Mouse (Mus musculus): ENCODE measurements at regions not wholly inside any gene's neighbourhood (a gene's known extent, or its start where the extent isn't known, plus 50 kb on each side); places are given as distances from the start of the nearest gene placed in this dataset.

DNA sequence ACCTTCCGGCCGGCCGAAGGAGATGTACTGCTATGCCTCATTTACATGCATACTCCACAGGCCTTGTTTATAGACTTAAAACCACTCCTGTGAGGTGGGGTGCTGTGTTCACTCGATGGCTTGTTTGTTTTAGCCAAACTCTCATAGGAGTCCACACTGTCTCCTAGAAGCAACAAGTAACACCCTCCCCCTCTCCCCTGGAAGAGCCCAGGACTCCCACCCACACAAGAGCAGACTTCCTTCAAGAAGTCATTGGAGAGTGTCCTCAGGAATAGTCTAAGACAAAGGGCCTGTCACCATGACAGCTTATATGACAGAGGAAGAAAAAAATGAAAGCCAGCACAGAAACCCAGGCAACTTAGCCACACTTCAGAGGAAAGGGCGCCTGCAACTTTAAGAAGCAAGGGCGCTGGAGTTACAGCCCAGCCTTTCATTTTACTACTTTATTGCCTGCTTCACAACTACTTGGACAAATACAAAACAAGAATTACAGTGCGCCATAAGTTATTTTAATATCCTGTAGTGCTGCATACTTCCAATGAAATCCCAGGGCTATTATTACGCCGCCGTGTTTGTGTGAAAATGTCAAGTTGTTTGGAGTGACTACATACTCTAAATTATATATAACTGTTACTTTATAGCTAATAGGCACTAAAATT is 229.9 kb upstream of the Mgmt start:
- no peak overlapping the region for H3K4me2 ChIP-seq (ENCODE audit: low read depth, low read length)
- ATAC-seq (ENCODE audit: low read depth), result no peak

DNA sequence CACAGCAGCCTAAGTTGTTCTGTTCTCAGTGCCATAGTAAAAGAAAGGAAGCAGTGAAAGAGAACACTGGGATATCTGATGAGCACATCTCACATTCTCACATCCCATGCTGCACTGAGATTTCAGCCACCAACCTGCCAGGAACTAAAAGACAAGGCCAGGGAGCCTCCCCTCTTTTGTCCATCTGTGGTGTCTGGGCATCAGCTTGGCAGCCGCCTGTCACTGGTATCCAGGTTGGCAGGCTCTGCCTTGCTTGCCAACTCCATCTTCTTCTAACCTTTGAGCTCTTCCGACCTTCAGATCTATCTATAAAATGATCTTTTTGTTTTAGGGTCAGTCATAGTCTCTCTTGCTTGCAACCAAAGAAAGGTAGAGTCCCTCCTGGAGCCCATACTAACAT is 228.5 kb upstream of the Mgmt start:
- H3K9ac ChIP-seq (ENCODE audit: low read length), result no peak overlapping the region
- H3K4me2 ChIP-seq (ENCODE audit: low read depth, low read length), result no peak overlapping the region
- 0 out of 2 replicates have a peak, but pooled peaks cover 3% of the 10 kb centered on the region for H3K4me1 ChIP-seq (replicated peaks; ENCODE audit: control insufficient read depth, insufficient read depth, low read length)
- no peak overlapping the region for H3K27ac ChIP-seq (ENCODE audit: low read length)
- H3K27me3 ChIP-seq (ENCODE audit: control insufficient read depth, insufficient read depth, low read depth, low read length), result peaks cover 9% of the 10 kb centered on the region
- peaks cover 2% of the 10 kb centered on the region; the same call in 1 of the 2 replicates for H3K9me3 ChIP-seq (ENCODE audit: control insufficient read depth, low read length)
- WGBS, result 83% methylated on average over 2 of the region's 2 CpGs
- H3K4me3 ChIP-seq (ENCODE audit: low read length), result no peak overlapping the region
- H3K36me3 ChIP-seq (ENCODE audit: control insufficient read depth, insufficient read depth, low read length), result no peaks in the 10 kb centered on the region
- no peak for ATAC-seq (ENCODE audit: low read depth)

More for the DNA sequence above, 229.9 kb upstream of the Mgmt start:
- Histone ChIP-seq H3K36me3 (ENCODE audit: control insufficient read depth, insufficient read depth, low read length) (no peaks in the 10 kb centered on the region), H3K4me3 (ENCODE audit: low read length) (no peak overlapping the region), H3K27me3 (ENCODE audit: control insufficient read depth, insufficient read depth, low read depth, low read length) (peaks cover 9% of the 10 kb centered on the region), H3K4me1 (replicated peaks; ENCODE audit: control insufficient read depth, insufficient read depth, low read length) (0 out of 2 replicates have a peak, but pooled peaks cover 3% of the 10 kb centered on the region), H3K9me3 (ENCODE audit: control insufficient read depth, low read length) (peaks cover 2% of the 10 kb centered on the region; the same call in 1 of the 2 replicates), H3K27ac (ENCODE audit: low read length) (no peak overlapping the region), H3K9ac (ENCODE audit: low read length) (no peak overlapping the region)
- WGBS, result 57% methylated on average over 10 of the region's 10 CpGs

DNA sequence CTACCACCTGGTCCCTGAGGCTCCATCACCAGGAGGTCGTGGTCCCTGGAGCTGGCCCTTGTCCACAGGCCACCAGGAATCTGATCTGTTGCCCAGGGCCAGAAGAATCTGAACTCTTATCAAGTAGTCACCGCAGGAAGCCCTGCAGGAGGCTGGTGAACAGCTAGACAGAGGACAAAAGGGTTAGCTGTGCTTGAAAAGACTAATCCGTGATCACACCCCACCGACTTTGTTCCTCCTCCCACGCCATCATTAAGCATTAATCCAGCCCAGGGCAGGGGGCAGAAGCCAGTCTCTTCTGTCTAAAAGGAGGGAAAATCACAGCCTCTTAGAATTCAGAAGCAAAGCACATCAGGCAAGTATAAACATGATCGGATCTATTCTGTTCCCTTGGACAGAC is 227.7 kb upstream of the Mgmt start:
- H3K4me3 ChIP-seq (ENCODE audit: low read length), result no peak overlapping the region
- ATAC-seq (ENCODE audit: low read depth), result no peak
- no peak overlapping the region for H3K9ac ChIP-seq (ENCODE audit: low read length)
- no peaks in the 10 kb centered on the region for H3K36me3 ChIP-seq (ENCODE audit: control insufficient read depth, insufficient read depth, low read length)
- H3K27ac ChIP-seq (ENCODE audit: low read length), result no peak overlapping the region
- 24% methylated on average over 6 of the region's 6 CpGs for WGBS
- H3K27me3 ChIP-seq (ENCODE audit: control insufficient read depth, insufficient read depth, low read depth, low read length), result peaks cover 9% of the 10 kb centered on the region
- H3K4me1 ChIP-seq (replicated peaks; ENCODE audit: control insufficient read depth, insufficient read depth, low read length), result 0 out of 2 replicates have a peak, but pooled peaks cover 3% of the 10 kb centered on the region
- H3K4me2 ChIP-seq (ENCODE audit: low read depth, low read length), result no peak overlapping the region
- H3K9me3 ChIP-seq (ENCODE audit: control insufficient read depth, low read length), result peaks cover 2% of the 10 kb centered on the region; the same call in 1 of the 2 replicates

DNA sequence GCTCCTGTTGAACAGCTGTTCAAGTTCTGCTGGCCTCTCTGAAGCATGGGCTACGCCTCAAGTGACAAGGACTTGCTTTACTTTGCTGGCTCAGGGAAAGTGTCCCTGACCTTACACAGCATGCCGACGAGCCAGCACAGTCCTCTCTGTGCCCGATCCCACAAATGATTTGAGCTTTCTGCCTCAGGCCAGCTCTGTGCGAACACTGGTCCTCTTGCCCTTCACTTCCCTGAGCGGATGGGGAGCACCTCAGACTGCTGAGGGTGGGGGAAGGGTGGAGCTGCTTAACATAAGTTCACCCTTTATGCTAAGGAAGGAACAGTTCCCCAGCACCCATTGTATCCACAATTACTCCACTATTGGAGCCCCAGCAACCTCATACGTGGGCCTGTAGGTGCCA is 223.7 kb upstream of the Mgmt start:
- Histone ChIP-seq H3K4me3 (ENCODE audit: low read length) (no peak overlapping the region), H3K27me3 (ENCODE audit: control insufficient read depth, insufficient read depth, low read depth, low read length) (peaks cover 11% of the 10 kb centered on the region), H3K4me1 (replicated peaks; ENCODE audit: control insufficient read depth, insufficient read depth, low read length) (no peaks in the 10 kb centered on the region), H3K4me2 (ENCODE audit: low read depth, low read length) (no peak overlapping the region), H3K9ac (ENCODE audit: low read length) (no peak overlapping the region), H3K9me3 (ENCODE audit: control insufficient read depth, low read length) (peaks cover under 1% of the 10 kb centered on the region; the same call in 1 of the 2 replicates), H3K36me3 (ENCODE audit: control insufficient read depth, insufficient read depth, low read length) (no peaks in the 10 kb centered on the region), H3K27ac (ENCODE audit: low read length) (no peak overlapping the region)
- WGBS, result 62% methylated on average over 7 of the region's 7 CpGs
- no peak for ATAC-seq (ENCODE audit: low read depth)

DNA sequence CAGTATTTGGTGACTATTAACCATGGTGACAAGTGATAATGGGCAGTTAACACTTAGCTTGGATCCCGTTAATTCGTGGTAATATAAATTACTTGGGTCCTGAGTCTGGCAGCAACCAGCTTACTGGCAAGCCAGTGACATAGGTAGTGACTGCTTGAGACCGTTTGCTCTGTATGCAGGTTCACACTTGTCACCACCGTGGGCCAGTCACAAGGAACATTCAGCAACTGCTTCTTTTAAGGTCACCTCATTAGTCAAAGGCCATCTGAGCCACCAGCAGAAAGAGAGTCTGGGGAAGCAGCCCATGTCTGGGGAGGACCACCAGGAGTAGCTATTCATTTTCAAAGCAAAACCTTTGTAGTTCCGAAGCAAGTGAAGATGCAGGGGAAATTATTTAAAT is 220.3 kb upstream of the Mgmt start:
- 43% methylated on average over 5 of the region's 5 CpGs for WGBS
- no peaks in the 10 kb centered on the region for H3K36me3 ChIP-seq (ENCODE audit: control insufficient read depth, insufficient read depth, low read length)
- H3K4me3 ChIP-seq (ENCODE audit: low read length), result no peak overlapping the region
- no peak for ATAC-seq (ENCODE audit: low read depth)
- no peak overlapping the region for H3K9ac ChIP-seq (ENCODE audit: low read length)
- no peaks in the 10 kb centered on the region for H3K9me3 ChIP-seq (ENCODE audit: control insufficient read depth, low read length)
- H3K4me2 ChIP-seq (ENCODE audit: low read depth, low read length), result no peak overlapping the region
- H3K27ac ChIP-seq (ENCODE audit: low read length), result no peak overlapping the region
- peaks cover 12% of the 10 kb centered on the region for H3K4me1 ChIP-seq (replicated peaks; ENCODE audit: control insufficient read depth, insufficient read depth, low read length)
- peaks cover 13% of the 10 kb centered on the region for H3K27me3 ChIP-seq (ENCODE audit: control insufficient read depth, insufficient read depth, low read depth, low read length)

DNA sequence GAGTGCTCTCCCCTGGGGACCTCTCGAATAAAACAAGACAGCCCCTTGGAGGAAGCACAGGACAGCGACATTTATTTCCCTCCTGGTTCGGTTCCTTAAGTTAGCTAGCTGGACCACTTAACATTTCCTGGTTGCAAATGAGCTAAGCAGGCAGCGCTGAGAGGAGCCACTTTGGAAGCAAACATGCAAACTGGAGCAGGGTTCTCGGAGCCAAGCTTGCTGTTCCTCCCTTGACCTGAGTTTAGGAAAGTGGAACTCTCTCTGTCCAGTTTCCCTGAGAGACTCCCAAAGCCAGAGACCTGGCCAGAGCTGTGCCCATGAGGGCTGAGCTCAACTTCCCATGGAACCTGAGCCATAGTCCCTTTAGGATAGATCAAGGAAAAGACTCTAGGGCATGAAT is 219.4 kb upstream of the Mgmt start:
- Histone ChIP-seq H3K4me1 (replicated peaks; ENCODE audit: control insufficient read depth, insufficient read depth, low read length) (peaks cover 12% of the 10 kb centered on the region), H3K27me3 (ENCODE audit: control insufficient read depth, insufficient read depth, low read depth, low read length) (peaks cover 13% of the 10 kb centered on the region), H3K4me3 (ENCODE audit: low read length) (no peak overlapping the region), H3K9me3 (ENCODE audit: control insufficient read depth, low read length) (no peaks in the 10 kb centered on the region), H3K36me3 (ENCODE audit: control insufficient read depth, insufficient read depth, low read length) (no peaks in the 10 kb centered on the region), H3K4me2 (ENCODE audit: low read depth, low read length) (no peak overlapping the region), H3K9ac (ENCODE audit: low read length) (no peak overlapping the region), H3K27ac (ENCODE audit: low read length) (no peak overlapping the region)
- ATAC-seq (ENCODE audit: low read depth), result no peak
- WGBS, result 35% methylated on average over 5 of the region's 5 CpGs

DNA sequence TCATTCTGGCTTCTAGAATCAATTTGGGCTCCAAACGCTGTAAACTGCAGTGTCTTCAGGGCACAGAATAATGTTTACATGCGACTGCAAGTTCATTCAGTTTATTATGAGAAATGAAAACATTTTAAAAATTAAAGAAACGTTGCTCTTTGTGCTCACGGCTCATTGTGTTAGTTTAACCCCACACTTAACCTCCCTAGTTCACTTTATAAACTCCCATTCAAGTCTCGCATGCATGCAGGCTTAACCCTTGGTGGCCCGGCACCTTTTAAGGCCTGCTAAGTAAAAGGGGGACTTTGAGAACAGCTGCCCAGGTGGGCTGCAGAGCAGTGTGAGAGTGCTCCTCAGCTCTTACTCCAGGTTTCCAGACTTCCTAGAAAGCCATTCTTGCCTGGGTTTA is 218.3 kb upstream of the Mgmt start:
- ATAC-seq (ENCODE audit: low read depth), result no peak
- peaks cover 12% of the 10 kb centered on the region for H3K4me1 ChIP-seq (replicated peaks; ENCODE audit: control insufficient read depth, insufficient read depth, low read length)
- no peak overlapping the region for H3K27ac ChIP-seq (ENCODE audit: low read length)
- 18% methylated on average over 6 of the region's 6 CpGs for WGBS
- H3K4me2 ChIP-seq (ENCODE audit: low read depth, low read length), result no peak overlapping the region
- H3K9ac ChIP-seq (ENCODE audit: low read length), result no peak overlapping the region
- peaks cover 13% of the 10 kb centered on the region for H3K27me3 ChIP-seq (ENCODE audit: control insufficient read depth, insufficient read depth, low read depth, low read length)
- H3K9me3 ChIP-seq (ENCODE audit: control insufficient read depth, low read length), result no peaks in the 10 kb centered on the region
- no peaks in the 10 kb centered on the region for H3K36me3 ChIP-seq (ENCODE audit: control insufficient read depth, insufficient read depth, low read length)
- H3K4me3 ChIP-seq (ENCODE audit: low read length), result no peak overlapping the region

DNA sequence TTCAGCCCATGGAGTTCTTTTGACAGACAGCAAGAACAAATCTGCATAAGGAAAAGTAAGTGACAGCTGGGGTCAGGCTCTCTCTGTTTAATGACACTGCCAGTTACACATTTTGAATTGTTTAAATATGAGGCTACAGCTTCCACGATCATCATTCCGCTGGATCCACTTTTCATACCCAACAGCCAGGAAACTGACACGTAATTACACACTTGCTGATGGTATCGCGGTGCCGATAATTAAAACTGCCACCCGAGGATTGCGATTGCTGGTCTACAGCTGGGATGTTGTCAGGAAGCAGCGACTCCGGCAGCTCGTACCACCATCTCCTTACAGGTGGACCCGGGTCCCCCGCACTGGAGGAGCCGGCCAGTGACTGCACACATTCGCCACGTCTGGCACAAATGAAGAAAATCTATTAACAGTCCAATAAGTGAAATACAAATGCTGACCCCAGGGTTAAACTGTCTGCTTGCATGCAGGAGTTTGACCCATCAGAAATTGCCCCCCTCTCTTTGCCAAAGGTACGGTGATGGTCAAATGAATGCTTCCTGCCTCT is 217.3 kb upstream of the Mgmt start:
- Histone ChIP-seq H3K27me3 (ENCODE audit: control insufficient read depth, insufficient read depth, low read depth, low read length) (peaks cover 13% of the 10 kb centered on the region), H3K4me1 (replicated peaks; ENCODE audit: control insufficient read depth, insufficient read depth, low read length) (peaks cover 12% of the 10 kb centered on the region), H3K9ac (ENCODE audit: low read length) (no peak overlapping the region), H3K36me3 (ENCODE audit: control insufficient read depth, insufficient read depth, low read length) (no peaks in the 10 kb centered on the region), H3K4me3 (ENCODE audit: low read length) (no peak overlapping the region), H3K4me2 (ENCODE audit: low read depth, low read length) (no peak overlapping the region; the same call in 1 of the 2 replicates), H3K9me3 (ENCODE audit: control insufficient read depth, low read length) (no peaks in the 10 kb centered on the region), H3K27ac (ENCODE audit: low read length) (no peak overlapping the region)
- no peak for ATAC-seq (ENCODE audit: low read depth)
- 45% methylated on average over 17 of the region's 17 CpGs for WGBS

DNA sequence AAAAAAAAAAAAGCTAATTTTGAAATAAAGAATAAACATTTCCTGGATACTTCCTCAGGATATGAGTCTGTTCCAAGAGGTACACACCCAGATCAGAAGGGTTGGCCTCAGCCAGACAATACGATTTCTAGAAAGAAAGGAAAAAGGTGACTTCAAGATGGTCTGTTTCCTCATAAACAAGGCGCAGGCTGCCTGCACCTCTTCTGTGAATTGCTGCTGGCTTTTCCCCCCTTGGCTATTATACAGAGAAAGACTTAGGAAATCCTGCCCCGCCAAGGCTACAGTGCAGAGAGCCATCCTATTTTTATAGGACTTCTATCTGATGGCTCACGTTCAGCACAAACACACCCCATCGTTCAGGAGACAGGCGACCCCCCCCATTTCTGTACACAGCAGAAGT is 204.8 kb upstream of the Mgmt start:
- Histone ChIP-seq H3K27me3 (ENCODE audit: control insufficient read depth, insufficient read depth, low read depth, low read length) (peaks cover 14% of the 10 kb centered on the region), H3K4me3 (ENCODE audit: low read length) (no peak overlapping the region), H3K9me3 (ENCODE audit: control insufficient read depth, low read length) (no peaks in the 10 kb centered on the region), H3K4me2 (ENCODE audit: low read depth, low read length) (no peak overlapping the region), H3K4me1 (replicated peaks; ENCODE audit: control insufficient read depth, insufficient read depth, low read length) (peaks cover 5% of the 10 kb centered on the region; the same call in 1 of the 2 replicates), H3K36me3 (ENCODE audit: control insufficient read depth, insufficient read depth, low read length) (no peaks in the 10 kb centered on the region), H3K27ac (ENCODE audit: low read length) (no peak overlapping the region), H3K9ac (ENCODE audit: low read length) (no peak overlapping the region)
- no peak; the same call in 1 of the 2 replicates for ATAC-seq (ENCODE audit: low read depth)
- WGBS, result 20% methylated on average over 6 of the region's 6 CpGs
